Mouse (Mus musculus): ENCODE measurements around the gene Padi4.

Padi4 gene

GRCm38 (mm10) chr4:140788264-140788663, 14.2 kb upstream of the Padi4 start:
- no peak for DNase-seq (ENCODE audit: low spot score)

- peak; percentile 75 for DNase-seq (ENCODE audit: low spot score)
Observed at GRCm38 (mm10) chr4:140787414-140787813, 13.4 kb upstream of the Padi4 start.

GRCm38 (mm10) chr4:140785217-140785616, 11.2 kb upstream of the Padi4 start:
- no peak for DNase-seq (ENCODE audit: low spot score)

- no peak for DNase-seq (ENCODE audit: low spot score)
Observed at GRCm38 (mm10) chr4:140784292-140784945, 10.4 kb upstream of the Padi4 start.

- DNase-seq (ENCODE audit: low spot score) = no peak
Observed at GRCm38 (mm10) chr4:140782821-140783220, 8.8 kb upstream of the Padi4 start.

GRCm38 (mm10) chr4:140780507-140780906, 6.5 kb upstream of the Padi4 start:
- no peak for DNase-seq (ENCODE audit: low spot score)

GRCm38 (mm10) chr4:140779803-140780397, 5.9 kb upstream of the Padi4 start:
- DNase-seq (ENCODE audit: low spot score) = peak; percentile 23

- DNase-seq (ENCODE audit: low spot score) = no peak
Observed at GRCm38 (mm10) chr4:140776623-140777022, 2.6 kb upstream of the Padi4 start.

- no peak for DNase-seq (ENCODE audit: low spot score)
Observed at GRCm38 (mm10) chr4:140775876-140776275, 1.8 kb upstream of the Padi4 start.

- DNase-seq (ENCODE audit: low spot score) = no peak
Observed at GRCm38 (mm10) chr4:140774893-140775292, 857 bp upstream of the Padi4 start.

GRCm38 (mm10) chr4:140771091-140771490, 2.9 kb downstream of the Padi4 start:
- DNase-seq (ENCODE audit: low spot score) = peak; percentile 52

- peak; percentile 52 for DNase-seq (ENCODE audit: low spot score)
Observed at GRCm38 (mm10) chr4:140770433-140770832, 3.6 kb downstream of the Padi4 start.

GRCm38 (mm10) chr4:140768973-140769372, 5.1 kb downstream of the Padi4 start:
- no peak for DNase-seq (ENCODE audit: low spot score)

GRCm38 (mm10) chr4:140765936-140766335, 8.1 kb downstream of the Padi4 start:
- no peak for DNase-seq (ENCODE audit: low spot score)

- peak; percentile 58 for DNase-seq (ENCODE audit: low spot score)
Observed at GRCm38 (mm10) chr4:140763158-140763557, 10.9 kb downstream of the Padi4 start.

GRCm38 (mm10) chr4:140761601-140762000, 12.4 kb downstream of the Padi4 start:
- no peak for DNase-seq (ENCODE audit: low spot score)

- DNase-seq (ENCODE audit: low spot score) = no peak
Observed at GRCm38 (mm10) chr4:140755811-140756210, 18.2 kb downstream of the Padi4 start.

GRCm38 (mm10) chr4:140753366-140753765, 20.7 kb downstream of the Padi4 start:
- no peak for DNase-seq (ENCODE audit: low spot score)

GRCm38 (mm10) chr4:140750328-140750727, 23.7 kb downstream of the Padi4 start:
- peak; percentile 51 for DNase-seq (ENCODE audit: low spot score)

GRCm38 (mm10) chr4:140747978-140748377, 26.1 kb downstream of the Padi4 start:
- DNase-seq (ENCODE audit: low spot score) = peak; percentile 10

GRCm38 (mm10) chr4:140744654-140745053, 29.4 kb downstream of the Padi4 start:
- DNase-seq (ENCODE audit: low spot score) = peak; percentile 10

- DNase-seq (ENCODE audit: low spot score) = no peak
Observed at GRCm38 (mm10) chr4:140743086-140743485, 30.9 kb downstream of the Padi4 start.

GRCm38 (mm10) chr4:140742543-140742942, 31.5 kb downstream of the Padi4 start, which contains the start of gene Padi6:
Padi6 (minus strand) TSS chr4:140742643.
- DNase-seq (ENCODE audit: low spot score) = no peak

- DNase-seq (ENCODE audit: low spot score) = no peak
Observed at GRCm38 (mm10) chr4:140741401-140741800, 32.6 kb downstream of the Padi4 start.

All from lung, postnatal 25 days (tissue).